Mouse (Mus musculus): ENCODE measurements around the gene Slco3a1.

DNA sequence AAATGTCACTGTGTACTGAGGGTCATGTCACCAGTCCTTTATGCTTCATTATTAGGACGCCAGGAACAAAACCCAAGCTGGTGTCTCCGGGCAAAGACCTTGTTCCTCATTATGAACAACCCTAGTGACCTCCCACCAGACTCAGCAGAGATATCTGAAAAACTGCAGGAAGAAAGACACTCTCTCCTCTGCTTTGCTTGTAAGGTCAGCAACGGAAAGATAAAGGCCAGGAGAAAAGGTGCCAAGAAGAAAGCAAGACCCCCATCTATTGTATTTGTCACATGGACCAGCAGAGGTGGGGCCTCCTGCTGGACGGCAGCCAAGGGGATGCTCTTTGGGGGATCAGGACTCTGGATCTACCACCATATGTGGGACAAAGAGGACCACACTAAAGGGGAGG lies 243.0 kb downstream of the Slco3a1 start:
- TF ChIP-seq CTCF (IDR thresholded peaks at IDR 0.05; ENCODE audit: borderline replicate concordance, insufficient read depth, low read length) = no peak
- TF ChIP-seq POLR2A (IDR thresholded peaks at IDR 0.05; ENCODE audit: low read depth, low read length) = no peak
